Mouse (Mus musculus): ENCODE data around the gene Armh4. TPM values are rescaled to one million over a fixed set of nuclear protein-coding genes. Genes with fewer than 3 reads are reported as not detected.

The Armh4 gene
- polyA plus RNA-seq, 1 experiment from 2014 or later: 57.2 TPM

DNA sequence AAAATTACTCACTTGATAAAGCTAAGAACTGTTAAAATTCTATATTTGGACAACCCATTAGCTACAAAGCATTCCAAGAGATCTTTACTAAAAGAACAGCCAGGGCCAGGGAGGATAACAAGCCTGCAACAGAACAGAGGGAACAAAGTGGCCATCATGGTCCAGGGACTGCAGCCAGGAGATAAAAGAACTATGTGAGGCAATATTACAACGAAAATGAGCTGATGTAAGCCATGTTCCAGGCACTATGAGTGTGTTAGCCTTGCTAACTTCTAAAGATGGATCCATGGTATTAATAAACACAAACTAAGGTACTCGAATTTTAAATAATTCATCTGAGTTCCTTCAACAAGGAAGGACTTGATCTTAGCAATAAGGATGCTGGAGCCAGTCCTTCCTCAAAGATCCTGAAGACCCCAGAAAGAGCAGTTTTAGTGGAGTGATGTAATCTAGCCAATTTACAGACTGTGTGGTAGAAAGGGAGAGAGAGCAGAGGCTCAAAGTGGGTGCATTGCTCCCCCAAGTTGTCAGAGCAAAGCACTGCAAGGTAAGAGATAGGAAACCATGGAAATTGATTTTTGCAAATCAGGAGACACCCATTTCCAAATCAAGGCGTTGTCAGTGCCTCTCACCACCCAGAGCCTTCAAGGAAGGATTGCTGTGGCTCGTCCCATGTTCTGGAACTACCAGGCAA lies 59.7 kb downstream of the Armh4 start:
- Histone ChIP-seq H3K4me3 (ENCODE audit: control insufficient read depth in 1 of 2, insufficient read depth in 1 of 2, low read depth in 1 of 2, low read length in 2 of 2) (no peak overlapping the region), H3K9ac (ENCODE audit: low read length) (no peak overlapping the region), H3K4me1 (ENCODE audit: control insufficient read depth in 2 of 2, insufficient read depth in 2 of 2, low read length in 2 of 2) (peaks cover 0 to 12% of the 10 kb centered on the region in 2 experiments; a peak in 1 of 4 replicates), H3K9me3 (ENCODE audit: control insufficient read depth, low read length) (no peaks in the 10 kb centered on the region), H3K27ac (replicated peaks in 1 of 2; ENCODE audit: control insufficient read depth in 1 of 2, insufficient read depth in 1 of 2, low read depth in 2 of 2, low read length in 2 of 2) (peak overlapping the region; percentile 21 to 33; a peak in 3 of 4 replicates), H3K27me3 (ENCODE audit: control insufficient read depth, insufficient read depth, low read length) (no peaks in the 10 kb centered on the region), H3K36me3 (ENCODE audit: control insufficient read depth, insufficient read depth, low read length) (no peaks in the 10 kb centered on the region), H3K4me2 (ENCODE audit: low read length) (no peak overlapping the region)
- no peak for ATAC-seq (ENCODE audit: insufficient number of reproducible peaks, insufficient read depth, low FRiP score, low read depth)
- WGBS: 32% methylated on average over 4 of the region's 4 CpGs

DNA sequence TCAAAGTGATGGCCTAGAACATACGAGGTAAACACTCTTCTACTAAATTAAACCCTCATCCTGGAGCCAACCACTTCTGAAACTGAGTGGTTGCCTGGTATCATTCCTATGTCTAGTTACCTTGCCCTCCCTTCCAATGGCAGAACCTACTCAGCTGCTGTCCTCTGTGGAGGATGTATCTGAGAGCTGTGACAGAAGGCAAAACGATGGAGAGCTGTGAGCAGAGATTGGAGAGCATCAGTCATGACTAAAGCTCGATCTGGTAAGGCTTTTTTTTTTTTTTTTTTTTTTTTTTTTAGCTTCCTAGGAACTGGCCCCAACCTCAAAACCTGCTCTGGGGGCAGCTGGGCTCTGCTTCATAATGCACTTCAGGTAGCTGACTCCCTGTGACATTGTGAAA lies 60.4 kb downstream of the Armh4 start:
- H3K4me2 ChIP-seq (ENCODE audit: low read length): no peak overlapping the region
- H3K4me1 ChIP-seq (ENCODE audit: control insufficient read depth in 2 of 2, insufficient read depth in 2 of 2, low read length in 2 of 2): peaks cover 0 to 12% of the 10 kb centered on the region in 2 experiments; a peak in 1 of 4 replicates
- H3K9me3 ChIP-seq (ENCODE audit: control insufficient read depth, low read length): no peaks in the 10 kb centered on the region
- WGBS: 61% methylated on average over 3 of the region's 3 CpGs
- no peaks in the 10 kb centered on the region for H3K27me3 ChIP-seq (ENCODE audit: control insufficient read depth, insufficient read depth, low read length)
- no peak overlapping the region for H3K9ac ChIP-seq (ENCODE audit: low read length)
- H3K4me3 ChIP-seq (ENCODE audit: control insufficient read depth in 1 of 2, insufficient read depth in 1 of 2, low read depth in 1 of 2, low read length in 2 of 2): no peak overlapping the region
- no peak for ATAC-seq (ENCODE audit: insufficient number of reproducible peaks, insufficient read depth, low FRiP score, low read depth)
- no peak overlapping the region for H3K27ac ChIP-seq (replicated peaks in 1 of 2; ENCODE audit: control insufficient read depth in 1 of 2, insufficient read depth in 1 of 2, low read depth in 2 of 2, low read length in 2 of 2)
- no peaks in the 10 kb centered on the region for H3K36me3 ChIP-seq (ENCODE audit: control insufficient read depth, insufficient read depth, low read length)

DNA sequence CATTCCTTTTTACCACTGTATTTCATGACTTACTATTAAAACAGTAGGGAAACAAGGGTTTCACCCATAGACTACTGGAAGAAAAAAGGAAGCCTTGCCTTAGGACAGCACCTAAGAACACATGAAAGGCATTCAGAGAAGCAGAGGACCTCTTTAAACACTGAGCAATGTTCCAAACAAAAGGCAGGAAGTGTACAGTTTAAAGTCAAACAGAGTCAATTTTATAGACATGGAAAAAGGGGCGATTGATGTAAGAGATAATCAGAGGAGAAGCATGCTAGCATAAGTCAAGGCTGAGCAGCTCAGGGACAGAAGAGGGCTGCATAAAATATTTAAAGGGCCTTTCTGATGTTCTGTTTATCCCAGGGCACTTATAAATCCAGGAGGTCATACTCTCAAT lies 61.9 kb downstream of the Armh4 start:
- no peaks in the 10 kb centered on the region; the same call in 1 of the 2 replicates for H3K36me3 ChIP-seq (ENCODE audit: control insufficient read depth, insufficient read depth, low read length)
- no peak overlapping the region for H3K27ac ChIP-seq (replicated peaks in 1 of 2; ENCODE audit: control insufficient read depth in 1 of 2, insufficient read depth in 1 of 2, low read depth in 2 of 2, low read length in 2 of 2)
- no peak overlapping the region for H3K9ac ChIP-seq (ENCODE audit: low read length)
- no peaks in the 10 kb centered on the region for H3K9me3 ChIP-seq (ENCODE audit: control insufficient read depth, low read length)
- H3K4me2 ChIP-seq (ENCODE audit: low read length): no peak overlapping the region
- no peaks in the 10 kb centered on the region for H3K27me3 ChIP-seq (ENCODE audit: control insufficient read depth, insufficient read depth, low read length)
- H3K4me3 ChIP-seq (ENCODE audit: control insufficient read depth in 1 of 2, insufficient read depth in 1 of 2, low read depth in 1 of 2, low read length in 2 of 2): no peak overlapping the region
- peaks cover 0 to 12% of the 10 kb centered on the region in 2 experiments; a peak in 1 of 4 replicates for H3K4me1 ChIP-seq (ENCODE audit: control insufficient read depth in 2 of 2, insufficient read depth in 2 of 2, low read length in 2 of 2)
- WGBS: 87% methylated on average over 1 of the region's 1 CpGs
- no peak for ATAC-seq (ENCODE audit: insufficient number of reproducible peaks, insufficient read depth, low FRiP score, low read depth)

DNA sequence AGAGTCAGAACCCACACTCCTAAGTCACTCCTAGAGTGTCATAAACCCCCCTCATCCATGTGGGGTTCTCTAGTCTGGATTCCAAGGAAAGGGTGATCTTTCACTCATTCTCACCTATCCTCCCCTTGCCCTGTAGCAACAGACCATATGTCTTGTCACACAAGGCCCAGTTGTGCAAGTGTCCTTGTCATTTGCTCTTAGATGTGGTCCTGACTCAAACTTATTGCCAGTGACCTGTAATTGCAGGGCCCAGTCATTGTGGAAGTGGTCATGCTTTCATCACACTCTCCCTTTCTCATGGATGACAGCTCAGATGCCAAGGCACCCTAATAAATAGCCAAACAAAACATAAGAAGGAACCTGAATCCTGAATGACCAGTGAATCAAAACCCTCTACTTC lies 63.5 kb downstream of the Armh4 start:
- H3K4me2 ChIP-seq (ENCODE audit: low read length): no peak overlapping the region
- H3K9me3 ChIP-seq (ENCODE audit: control insufficient read depth, low read length): no peaks in the 10 kb centered on the region
- H3K4me3 ChIP-seq (ENCODE audit: control insufficient read depth in 1 of 2, insufficient read depth in 1 of 2, low read depth in 1 of 2, low read length in 2 of 2): no peak overlapping the region
- no peak overlapping the region for H3K9ac ChIP-seq (ENCODE audit: low read length)
- ATAC-seq (ENCODE audit: insufficient number of reproducible peaks, insufficient read depth, low FRiP score, low read depth): no peak
- H3K36me3 ChIP-seq (ENCODE audit: control insufficient read depth, insufficient read depth, low read length): no peaks in the 10 kb centered on the region; the same call in 1 of the 2 replicates
- H3K27ac ChIP-seq (replicated peaks in 1 of 2; ENCODE audit: control insufficient read depth in 1 of 2, insufficient read depth in 1 of 2, low read depth in 2 of 2, low read length in 2 of 2): no peak overlapping the region
- H3K27me3 ChIP-seq (ENCODE audit: control insufficient read depth, insufficient read depth, low read length): no peaks in the 10 kb centered on the region
- peaks cover 0 to 12% of the 10 kb centered on the region in 2 experiments; a peak in 1 of 4 replicates for H3K4me1 ChIP-seq (ENCODE audit: control insufficient read depth in 2 of 2, insufficient read depth in 2 of 2, low read length in 2 of 2)

DNA sequence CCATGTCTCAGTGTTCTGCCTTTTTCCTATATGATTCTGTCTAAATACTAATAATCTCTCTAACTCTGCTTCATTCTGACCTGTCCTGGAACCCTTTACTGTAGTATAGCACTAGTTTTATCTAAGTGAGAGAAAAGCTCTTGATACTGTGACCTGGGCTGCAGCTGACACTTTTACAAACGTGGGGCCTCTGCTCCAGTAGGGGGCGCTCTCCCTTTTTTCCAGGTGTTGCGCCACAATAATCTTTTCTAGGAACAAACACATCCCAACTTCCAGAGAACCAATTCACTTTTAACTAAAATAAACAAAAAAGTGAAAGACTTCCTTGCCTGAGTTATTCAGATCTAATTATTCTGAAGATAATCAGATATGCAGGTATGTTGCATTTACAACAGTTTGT lies 72.2 kb downstream of the Armh4 start:
- H3K4me3 ChIP-seq (ENCODE audit: control insufficient read depth in 1 of 2, insufficient read depth in 1 of 2, low read depth in 1 of 2, low read length in 2 of 2): no peak overlapping the region
- H3K27ac ChIP-seq (replicated peaks in 1 of 2; ENCODE audit: control insufficient read depth in 1 of 2, insufficient read depth in 1 of 2, low read depth in 2 of 2, low read length in 2 of 2): no peak overlapping the region
- 34% methylated on average over 3 of the region's 3 CpGs for WGBS
- H3K36me3 ChIP-seq (ENCODE audit: control insufficient read depth, insufficient read depth, low read length): no peaks in the 10 kb centered on the region
- H3K4me2 ChIP-seq (ENCODE audit: low read length): no peak overlapping the region
- ATAC-seq (ENCODE audit: insufficient number of reproducible peaks, insufficient read depth, low FRiP score, low read depth): no peak
- H3K9ac ChIP-seq (ENCODE audit: low read length): no peak overlapping the region
- H3K9me3 ChIP-seq (ENCODE audit: control insufficient read depth, low read length): no peaks in the 10 kb centered on the region
- H3K27me3 ChIP-seq (ENCODE audit: control insufficient read depth, insufficient read depth, low read length): no peaks in the 10 kb centered on the region
- H3K4me1 ChIP-seq (ENCODE audit: control insufficient read depth in 2 of 2, insufficient read depth in 2 of 2, low read length in 2 of 2): peaks cover 0 to 8% of the 10 kb centered on the region in 2 experiments; a peak in 2 of 4 replicates

DNA sequence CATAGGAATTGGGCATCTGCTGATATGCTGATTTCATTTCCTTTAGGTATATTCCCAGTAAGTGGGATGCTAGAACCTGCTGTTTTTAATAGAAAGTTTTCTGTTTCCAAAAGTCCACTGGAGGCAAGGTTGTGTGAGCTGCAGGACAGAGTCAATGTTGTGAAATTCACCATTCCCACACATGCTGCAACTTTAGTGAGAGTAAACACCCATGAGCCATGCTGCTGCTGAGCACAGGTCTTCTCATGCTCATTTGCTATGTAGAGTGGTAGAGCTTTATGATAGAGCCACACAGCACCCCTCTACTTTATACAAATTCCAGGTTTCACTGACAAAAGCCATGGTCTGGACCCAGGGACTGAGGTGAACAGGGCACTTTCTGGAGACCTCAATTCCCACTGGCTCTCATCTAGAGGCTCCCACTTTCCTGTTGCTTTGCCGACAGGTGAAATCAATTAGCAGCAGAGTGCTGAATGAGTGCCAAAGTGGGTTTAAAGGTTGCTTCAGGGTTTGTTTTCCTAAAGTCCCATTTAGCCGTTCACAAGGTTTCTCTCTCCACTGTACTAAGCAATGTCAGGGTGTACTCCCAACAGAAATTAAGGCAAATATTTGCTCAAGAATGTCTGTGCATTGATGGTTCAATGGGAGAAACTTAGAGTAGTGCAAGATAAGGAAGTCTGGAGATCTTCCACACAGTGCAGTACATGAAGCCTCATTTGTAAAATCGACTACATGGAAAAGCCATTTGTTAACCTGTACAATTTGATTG lies 79.6 kb downstream of the Armh4 start:
- WGBS: 53% methylated on average over 3 of the region's 3 CpGs
- Histone ChIP-seq H3K9me3 (ENCODE audit: control insufficient read depth, low read length) (no peaks in the 10 kb centered on the region), H3K27ac (replicated peaks in 1 of 2; ENCODE audit: control insufficient read depth in 1 of 2, insufficient read depth in 1 of 2, low read depth in 2 of 2, low read length in 2 of 2) (peak overlapping the region in 1 of 2 experiments; percentile 44; a peak in 3 of 4 replicates), H3K27me3 (ENCODE audit: control insufficient read depth, insufficient read depth, low read length) (no peaks in the 10 kb centered on the region), H3K9ac (ENCODE audit: low read length) (no peak overlapping the region), H3K36me3 (ENCODE audit: control insufficient read depth, insufficient read depth, low read length) (no peaks in the 10 kb centered on the region), H3K4me1 (ENCODE audit: control insufficient read depth in 2 of 2, insufficient read depth in 2 of 2, low read length in 2 of 2) (peaks cover 5 to 8% of the 10 kb centered on the region in 2 experiments; a peak in 2 of 4 replicates), H3K4me3 (ENCODE audit: control insufficient read depth in 1 of 2, insufficient read depth in 1 of 2, low read depth in 1 of 2, low read length in 2 of 2) (no peak overlapping the region), H3K4me2 (ENCODE audit: low read length) (no peak overlapping the region)
- ATAC-seq (ENCODE audit: insufficient number of reproducible peaks, insufficient read depth, low FRiP score, low read depth): no peak

DNA sequence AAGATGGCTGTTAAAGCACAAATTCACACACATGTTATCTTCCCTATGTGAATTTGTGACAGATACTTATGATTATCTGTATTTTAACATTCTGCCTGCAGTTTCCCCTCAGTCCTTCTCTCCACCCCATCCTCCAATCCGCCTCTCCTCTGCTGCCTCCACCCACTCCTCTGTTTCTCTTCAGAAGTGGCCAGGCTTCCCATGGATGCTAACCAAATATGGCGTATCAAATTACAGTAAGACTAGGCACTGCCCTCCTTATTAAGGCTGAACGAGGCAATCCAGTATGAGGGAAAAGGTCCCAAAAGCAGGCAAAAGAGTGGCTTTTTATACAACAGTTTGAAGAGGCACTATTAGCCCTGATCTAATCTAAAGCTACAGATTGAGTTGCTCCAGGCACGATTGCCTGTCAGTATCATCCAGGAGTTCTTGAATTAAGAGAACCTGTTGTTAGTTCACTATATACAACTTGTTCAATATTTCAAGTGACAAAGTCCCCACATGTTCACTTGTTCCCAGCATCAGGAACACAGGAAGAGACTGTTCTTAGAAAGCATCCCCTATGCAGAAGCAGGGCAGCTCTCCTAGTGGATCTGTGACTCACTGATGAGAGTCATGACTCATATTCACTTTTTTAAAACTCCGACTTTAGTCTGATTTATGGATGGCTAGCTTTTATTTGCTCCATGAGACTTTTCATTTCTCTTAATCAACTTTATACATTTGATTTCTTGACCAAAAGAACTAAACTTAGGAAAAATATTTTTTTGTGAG lies 103.5 kb downstream of the Armh4 start:
- Histone ChIP-seq H3K4me1 (ENCODE audit: control insufficient read depth in 2 of 2, insufficient read depth in 2 of 2, low read length in 2 of 2) (no peaks in the 10 kb centered on the region), H3K36me3 (ENCODE audit: control insufficient read depth, insufficient read depth, low read length) (no peaks in the 10 kb centered on the region), H3K4me2 (ENCODE audit: low read length) (no peak overlapping the region), H3K9me3 (ENCODE audit: control insufficient read depth, low read length) (no peaks in the 10 kb centered on the region), H3K27ac (replicated peaks in 1 of 2; ENCODE audit: control insufficient read depth in 1 of 2, insufficient read depth in 1 of 2, low read depth in 2 of 2, low read length in 2 of 2) (no peak overlapping the region), H3K4me3 (ENCODE audit: control insufficient read depth in 1 of 2, insufficient read depth in 1 of 2, low read depth in 1 of 2, low read length in 2 of 2) (no peak overlapping the region), H3K9ac (ENCODE audit: low read length) (no peak overlapping the region), H3K27me3 (ENCODE audit: control insufficient read depth, insufficient read depth, low read length) (no peaks in the 10 kb centered on the region)
- WGBS: 68% methylated on average over 5 of the region's 5 CpGs
- no peak for ATAC-seq (ENCODE audit: insufficient number of reproducible peaks, insufficient read depth, low FRiP score, low read depth)

Measured in heart, embryonic 14.5 days (tissue).